Mouse (Mus musculus): ENCODE measurements around the gene Tifab.

Gene Tifab

DNA sequence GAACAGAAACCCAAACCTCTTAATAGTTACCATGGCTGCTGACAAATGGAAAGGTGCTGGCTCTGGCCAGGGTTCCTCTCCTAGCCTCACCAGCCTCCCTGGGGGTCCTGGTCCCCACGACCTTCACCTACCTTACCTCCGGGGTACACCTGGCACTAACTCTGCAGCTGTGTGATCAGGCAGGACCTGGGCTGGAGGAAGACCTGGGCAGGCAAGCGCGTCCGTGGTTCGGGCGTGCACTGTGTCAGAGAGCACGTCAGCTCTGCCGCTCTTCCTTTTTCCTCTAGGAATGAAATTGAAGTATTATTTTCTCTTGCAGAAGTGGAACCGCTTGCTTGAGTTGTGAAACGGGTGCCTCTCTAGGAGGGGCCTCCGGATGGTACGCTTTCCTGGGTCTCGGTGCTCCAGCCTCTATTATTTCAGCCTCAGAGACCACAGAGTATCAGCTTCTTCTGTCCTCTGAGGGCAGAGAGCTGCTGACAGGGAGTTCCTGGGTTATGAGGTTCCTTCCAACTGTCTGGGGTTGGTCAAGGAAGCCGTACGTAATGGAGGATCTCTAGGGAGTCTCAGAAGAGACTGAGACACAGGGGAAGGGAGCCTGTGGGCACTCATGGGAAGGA, at the start of gene Tifab:
Tifab (minus strand) TSS at position 470 of the 620 bp plus-strand sequence.
- in situ Hi-C loops (cut with MboI; ENCODE audit: low sequenced_read_pairs): no loop called here

DNA sequence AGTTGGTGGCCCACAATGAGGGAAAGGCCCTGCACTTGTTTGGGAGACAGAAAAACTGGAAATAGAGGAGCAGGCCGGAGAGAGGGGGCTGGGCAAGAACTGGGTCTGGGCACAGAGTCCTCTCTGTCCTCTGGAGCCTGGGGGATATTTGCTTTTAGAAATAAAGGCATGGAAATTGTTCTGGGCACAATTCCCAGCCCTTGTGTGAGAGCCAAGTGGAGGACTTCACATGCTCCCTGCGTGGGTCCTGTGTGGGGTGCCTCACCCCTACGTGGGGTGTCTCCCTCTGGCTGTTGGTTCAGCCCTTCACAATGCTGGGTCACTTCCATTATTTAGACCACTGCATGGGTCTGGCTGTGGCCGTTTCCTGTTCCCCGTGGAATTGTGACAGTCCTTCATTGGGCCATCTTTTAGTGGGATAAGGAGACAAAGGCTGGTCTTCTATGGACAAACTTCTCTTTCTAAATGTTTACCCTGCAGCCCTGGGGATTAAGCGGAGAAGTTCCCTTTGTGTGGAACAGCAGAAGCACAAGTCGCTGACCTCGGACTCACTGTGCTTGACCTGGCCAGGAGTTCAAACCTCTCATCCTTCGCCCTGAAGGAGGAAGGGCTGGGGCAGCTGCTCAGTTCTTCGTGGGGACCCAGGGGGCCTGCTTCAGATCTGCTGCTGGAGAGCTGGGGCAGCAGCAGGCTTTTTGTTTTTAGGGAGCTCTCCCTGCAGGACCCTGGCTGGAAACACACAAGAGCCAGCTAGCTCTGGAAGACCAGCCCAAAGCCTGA, 47.7 kb upstream of the Tifab start:
- in situ Hi-C loops (cut with MboI; ENCODE audit: low sequenced_read_pairs): no loop called here

DNA sequence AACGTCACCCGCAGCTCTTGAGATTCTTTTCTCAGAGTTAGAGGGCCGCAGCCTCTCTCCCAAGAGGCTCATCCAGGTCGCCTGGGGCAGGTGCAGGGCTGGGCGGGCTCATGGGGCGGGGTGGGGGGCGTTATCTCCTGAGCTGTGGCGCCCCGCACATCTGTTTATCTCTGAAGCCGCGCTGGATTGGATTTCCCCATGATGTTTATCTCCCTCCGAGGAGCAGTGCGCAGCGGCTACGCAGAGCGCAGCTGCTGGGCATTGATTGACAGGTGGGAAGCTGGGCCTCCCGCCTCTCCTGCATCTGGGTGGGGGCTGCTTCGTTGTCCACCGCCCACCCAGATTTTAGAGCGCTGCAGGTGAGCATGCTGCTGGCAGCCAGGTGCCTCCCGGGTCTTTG, 44.9 kb upstream of the Tifab start:
- in situ Hi-C loops (cut with MboI; ENCODE audit: low sequenced_read_pairs): no loop called here

DNA sequence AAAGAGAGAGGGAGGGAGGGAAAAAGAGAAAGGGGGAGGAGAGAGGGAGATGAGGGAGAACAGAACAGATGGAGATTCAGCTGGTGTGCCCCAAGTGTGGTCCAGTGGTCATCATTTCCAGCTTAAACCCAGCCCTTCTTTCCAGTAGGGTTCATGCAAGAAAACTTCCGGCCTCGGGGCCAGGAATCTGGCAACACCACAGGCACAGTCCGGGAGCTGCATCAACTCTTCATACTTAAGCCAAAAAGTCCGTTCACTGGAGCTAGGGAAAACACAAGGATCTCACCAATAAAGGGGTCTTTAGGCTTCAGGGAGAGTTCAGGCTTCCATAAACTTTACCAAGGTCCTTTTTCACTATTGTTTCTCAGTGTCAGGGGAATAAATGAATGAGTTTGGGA, 44.2 kb upstream of the Tifab start:
- in situ Hi-C loops (cut with MboI; ENCODE audit: low sequenced_read_pairs): no loop called here

DNA sequence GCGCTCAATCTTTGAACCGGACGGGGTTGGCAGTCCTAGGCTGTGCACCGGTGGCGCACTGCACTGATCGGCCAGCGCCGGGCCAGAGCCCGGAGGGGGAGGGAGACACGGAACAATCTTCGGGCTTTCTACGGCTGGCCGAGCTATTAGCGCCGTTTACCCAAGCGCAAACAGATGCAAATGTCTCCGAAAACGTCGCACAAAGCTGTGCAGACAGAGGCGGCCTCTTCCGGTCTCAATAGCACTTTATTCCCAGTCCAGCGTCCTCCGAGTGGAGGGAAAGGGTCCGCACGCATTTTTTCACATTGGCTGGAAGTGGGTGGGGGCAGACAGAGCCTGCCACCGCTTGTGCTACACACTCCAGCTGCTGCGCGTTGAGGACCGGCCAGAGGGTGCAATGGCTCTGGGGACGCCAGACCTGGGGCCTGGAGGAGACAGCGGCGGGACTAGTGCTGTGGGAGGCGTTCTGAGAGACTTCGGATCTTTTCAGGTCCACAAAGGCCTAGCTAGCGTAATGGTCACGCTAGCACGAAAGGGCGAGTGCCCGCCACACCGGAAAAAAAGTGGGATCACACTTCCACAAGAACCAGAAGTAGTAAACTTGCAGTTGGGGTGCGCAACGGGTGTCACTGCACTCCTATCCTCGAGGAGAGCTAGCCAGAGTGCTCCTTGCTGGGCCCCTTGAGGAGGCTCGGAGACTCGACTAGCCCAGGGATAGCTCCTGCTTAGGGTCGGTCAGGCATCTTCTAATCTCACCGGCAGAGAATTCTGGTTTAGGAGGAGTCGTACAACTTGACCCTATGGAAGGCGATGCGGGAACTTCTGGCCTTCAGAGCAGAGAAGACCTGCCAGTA, 43.5 kb upstream of the Tifab start:
- in situ Hi-C loops (cut with MboI; ENCODE audit: low sequenced_read_pairs): no loop called here

DNA sequence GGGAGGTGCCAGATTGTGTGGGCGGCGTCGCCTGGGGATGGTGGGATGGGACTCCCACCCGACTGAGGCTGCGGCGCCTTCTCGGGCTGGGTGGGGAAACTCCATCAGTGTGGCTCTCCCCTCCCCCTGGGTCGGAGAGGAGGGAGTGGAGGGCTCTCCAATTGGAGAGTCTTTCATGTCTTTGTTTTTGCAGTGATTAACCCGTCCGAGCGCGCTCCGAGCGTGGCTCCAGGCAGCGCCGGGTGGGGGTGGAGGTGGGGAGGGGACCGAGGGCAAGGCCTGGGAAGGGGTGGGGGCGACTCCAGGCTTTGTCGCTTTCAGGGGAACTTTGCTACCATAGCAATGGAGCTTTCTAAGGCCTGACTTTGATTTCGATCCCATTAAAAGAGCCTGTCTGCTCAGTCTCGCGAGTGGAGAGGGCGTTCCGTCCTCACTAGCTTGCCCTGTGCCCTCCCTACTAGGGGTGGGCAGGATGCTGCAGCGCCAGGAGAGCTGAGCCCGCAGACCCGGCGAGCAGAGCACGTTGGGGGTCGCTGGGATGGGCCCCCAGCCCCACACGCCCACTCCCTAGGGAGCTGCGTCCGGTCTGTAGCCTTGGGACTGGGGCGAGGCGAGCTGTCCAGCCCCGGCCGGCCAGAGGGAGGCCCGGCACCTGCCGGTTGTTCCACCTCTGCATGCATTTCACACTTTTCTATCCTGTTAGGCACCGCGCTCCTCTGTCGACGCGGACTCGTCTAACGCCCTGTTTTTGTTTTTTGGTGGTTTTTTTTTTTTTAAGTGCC, 42.6 kb upstream of the Tifab start:
- in situ Hi-C loops (cut with MboI; ENCODE audit: low sequenced_read_pairs): no loop called here

DNA sequence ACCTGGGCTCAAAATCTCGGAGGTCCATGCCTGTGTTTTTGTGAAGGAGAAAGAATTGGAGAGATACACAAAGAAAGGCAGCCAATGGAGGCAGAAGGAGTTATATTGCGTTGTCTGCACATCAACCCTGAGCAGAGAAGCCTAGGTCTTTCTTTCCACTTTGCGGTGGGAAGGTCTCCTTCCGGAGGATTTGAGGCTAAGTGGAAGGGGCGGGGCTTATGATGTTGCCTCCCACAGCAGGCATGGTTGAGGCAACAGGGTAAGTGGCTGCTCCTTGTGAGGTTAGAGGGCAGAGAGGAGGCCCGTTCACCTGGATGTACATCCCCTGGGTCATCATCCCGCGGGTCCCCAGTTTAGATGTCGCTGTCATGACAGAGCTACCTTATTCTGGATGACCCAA, 40.6 kb upstream of the Tifab start:
- in situ Hi-C loops (cut with MboI; ENCODE audit: low sequenced_read_pairs): no loop called here

DNA sequence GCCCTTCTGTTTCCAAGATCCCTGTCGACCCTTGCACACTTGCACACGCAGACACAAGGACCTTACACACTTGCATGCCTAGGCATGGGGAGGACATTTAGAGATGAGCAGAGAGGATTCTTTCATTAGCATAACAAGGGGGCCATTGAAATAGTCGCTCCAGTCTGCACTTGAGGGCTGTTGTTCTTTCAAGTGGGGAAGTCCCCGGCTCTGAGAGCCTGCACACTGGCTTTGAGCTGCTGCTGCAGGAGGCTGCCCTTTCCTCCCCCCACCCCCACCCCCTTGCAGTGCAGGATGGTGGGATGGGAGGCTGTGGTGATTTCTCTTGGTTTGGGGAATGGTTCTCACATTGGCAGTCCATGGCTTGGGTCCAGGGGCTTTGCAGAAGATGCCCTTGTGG, 37.4 kb upstream of the Tifab start:
- in situ Hi-C loops (cut with MboI; ENCODE audit: low sequenced_read_pairs): no loop called here

DNA sequence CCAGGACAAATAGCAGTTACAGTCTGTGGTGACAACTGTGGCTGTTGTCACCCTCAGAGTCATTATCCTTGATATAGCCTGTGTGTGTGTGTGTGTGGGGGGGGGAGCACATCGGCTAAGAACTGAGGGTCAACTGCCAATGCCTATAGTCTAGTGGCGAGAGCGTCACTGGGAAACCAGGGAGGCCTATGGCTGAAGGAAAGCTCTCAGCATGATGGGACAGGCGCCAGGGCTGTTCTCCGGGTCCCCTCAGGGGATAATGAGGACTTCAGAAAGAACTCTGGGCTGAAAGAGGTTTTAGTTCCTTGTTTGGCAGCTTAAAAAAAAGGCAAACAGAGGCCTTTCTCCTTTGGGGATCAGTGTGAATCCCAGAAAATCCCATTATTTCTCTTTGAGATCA, 35.9 kb upstream of the Tifab start:
- in situ Hi-C loops (cut with MboI; ENCODE audit: low sequenced_read_pairs): no loop called here

DNA sequence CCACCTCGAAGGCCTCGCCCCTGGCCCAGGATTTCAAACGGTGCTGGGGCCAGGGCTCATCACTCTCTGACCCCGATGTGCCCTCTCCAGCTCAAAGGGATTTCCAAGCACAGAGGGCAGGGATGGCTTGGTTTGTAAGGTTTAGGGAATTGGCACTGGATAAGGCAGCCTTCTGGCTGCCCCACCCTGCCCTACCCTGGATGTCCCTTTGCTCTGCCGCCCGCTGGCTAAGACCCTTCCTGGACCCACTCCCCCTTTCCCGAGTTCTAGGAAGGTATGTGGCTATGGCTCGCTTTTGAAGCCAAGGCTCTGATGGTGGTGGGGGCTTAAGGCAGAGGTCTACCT, 30.4 kb upstream of the Tifab start:
- in situ Hi-C loops (cut with MboI; ENCODE audit: low sequenced_read_pairs): no loop called here

DNA sequence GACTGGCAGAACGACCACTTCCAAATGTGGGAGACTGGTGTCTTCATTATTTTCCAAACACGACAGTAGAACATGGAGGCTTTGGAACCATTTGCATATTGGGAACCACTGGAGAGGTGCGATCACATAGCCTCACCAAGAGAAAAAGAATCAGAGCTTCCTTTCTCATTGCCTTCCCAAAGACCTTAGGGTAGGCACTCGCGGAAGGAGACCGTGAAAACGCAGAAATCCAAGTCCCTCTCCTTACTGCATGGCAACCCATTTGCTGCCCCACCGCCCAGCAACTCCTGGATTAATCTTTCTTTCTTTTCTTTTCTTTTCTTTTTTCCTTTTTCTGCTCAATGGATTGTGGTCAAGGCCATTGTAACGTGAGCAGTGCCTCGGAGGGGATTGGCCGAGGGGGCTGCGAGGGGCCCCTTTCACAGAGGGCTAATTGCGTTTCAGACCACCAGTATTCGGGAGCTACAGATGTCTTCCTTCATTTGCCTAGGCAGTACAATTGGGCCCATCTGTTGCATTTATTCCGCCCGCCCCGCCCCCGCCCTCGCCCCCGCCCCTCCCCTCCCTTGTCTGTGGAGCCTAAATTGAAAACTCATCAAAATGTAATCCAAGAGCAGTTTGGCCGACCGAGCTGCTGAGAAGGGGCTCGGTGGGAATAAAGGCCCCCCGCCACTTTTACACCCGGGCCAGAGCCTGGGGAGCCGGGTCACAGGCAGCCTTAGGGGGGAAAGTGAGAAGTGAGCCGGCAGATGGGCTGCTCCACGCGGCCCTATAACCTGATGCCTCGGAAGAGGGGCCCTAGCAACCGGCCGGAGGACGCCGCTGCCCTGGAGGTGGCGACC, 29.8 kb upstream of the Tifab start:
- in situ Hi-C loops (cut with MboI; ENCODE audit: low sequenced_read_pairs): no loop called here

DNA sequence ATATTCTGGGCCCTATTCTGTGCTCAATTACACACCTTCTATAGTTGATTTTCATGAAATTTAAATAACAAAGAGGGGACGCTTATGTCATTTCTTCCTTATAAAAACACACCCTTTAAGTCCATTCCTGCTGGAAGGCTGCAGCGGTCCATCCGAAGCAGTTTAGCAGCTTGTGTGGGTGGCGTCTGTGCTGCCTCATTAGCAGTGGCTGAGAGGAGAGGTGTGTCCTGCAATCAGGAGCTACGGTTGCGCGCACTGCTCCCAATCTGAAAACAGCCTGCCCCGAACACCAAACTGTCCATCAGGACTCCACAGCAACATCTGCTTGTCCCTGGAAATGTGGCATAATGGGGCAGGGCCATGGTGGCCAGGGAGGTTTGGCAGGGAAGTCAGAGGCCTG, 20.8 kb upstream of the Tifab start:
- in situ Hi-C loops (cut with MboI; ENCODE audit: low sequenced_read_pairs): loop anchor here (5.0 to 10.0 kb wide), 2 partner anchors 63 to 215 kb away; no protein-coding TSS in a partner anchor

DNA sequence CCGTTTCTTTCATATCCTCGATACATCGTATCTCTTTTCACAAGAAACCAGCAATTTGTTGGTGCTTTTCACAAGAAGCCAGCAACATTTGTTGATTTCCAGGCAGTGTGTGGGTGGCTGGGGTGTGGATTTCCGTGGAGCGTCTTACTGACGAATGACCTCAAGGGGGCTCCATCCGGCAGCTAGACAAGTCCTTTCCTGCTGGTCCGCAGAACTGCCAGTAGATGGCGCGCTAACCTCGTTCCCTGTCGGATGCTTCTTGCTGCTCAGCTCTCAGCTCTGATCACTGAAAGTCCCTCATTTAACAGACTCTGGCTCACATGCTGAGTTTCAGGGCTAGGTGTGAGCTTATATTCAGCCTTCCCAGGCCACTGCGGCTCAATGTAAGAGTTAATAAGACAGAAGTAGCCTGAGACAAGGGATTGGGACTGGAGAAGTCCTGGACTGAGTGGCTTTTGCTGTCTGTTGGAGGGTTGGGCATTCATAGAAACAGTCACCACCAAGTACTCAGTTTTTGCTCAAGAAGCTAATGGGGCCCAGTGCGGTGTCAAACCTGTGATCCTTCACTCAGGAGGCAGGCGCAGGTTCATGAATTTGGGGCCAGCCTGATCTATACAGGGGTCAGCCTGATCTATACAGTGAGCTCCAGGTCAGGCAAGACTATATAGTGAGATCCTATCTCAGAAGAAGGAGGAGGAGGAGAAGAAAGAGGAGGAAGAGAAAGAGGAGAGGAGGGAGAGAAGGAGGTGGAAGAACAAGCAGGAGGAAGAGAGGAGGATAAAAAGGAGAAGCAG, 19.0 kb upstream of the Tifab start:
- in situ Hi-C loops (cut with MboI; ENCODE audit: low sequenced_read_pairs): loop anchor here (5.0 to 10.0 kb wide), 2 partner anchors 65 to 217 kb away; no protein-coding TSS in a partner anchor

DNA sequence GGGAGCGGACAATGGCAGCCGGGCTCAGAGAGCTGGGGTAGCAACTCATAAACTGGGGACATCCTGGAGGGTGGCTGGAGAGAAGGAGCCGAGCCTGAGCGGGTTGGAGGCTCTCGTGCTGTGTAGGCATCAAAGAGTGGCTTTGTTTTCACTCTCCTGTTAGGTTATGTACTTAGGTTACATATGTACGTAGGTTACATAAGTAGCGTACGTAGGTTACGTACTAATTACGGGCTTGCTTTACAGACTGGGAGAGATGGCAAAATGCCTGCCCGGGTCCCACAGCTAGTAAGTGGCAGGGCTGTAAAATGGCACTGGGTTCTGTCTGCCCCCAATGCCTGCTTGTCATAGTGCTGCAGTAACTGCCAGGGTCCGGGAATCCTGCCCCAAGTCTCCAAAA, 18.3 kb upstream of the Tifab start:
- in situ Hi-C loops (cut with MboI; ENCODE audit: low sequenced_read_pairs): loop anchor here (5.0 to 10.0 kb wide), 2 partner anchors 65 to 218 kb away; no protein-coding TSS in a partner anchor

DNA sequence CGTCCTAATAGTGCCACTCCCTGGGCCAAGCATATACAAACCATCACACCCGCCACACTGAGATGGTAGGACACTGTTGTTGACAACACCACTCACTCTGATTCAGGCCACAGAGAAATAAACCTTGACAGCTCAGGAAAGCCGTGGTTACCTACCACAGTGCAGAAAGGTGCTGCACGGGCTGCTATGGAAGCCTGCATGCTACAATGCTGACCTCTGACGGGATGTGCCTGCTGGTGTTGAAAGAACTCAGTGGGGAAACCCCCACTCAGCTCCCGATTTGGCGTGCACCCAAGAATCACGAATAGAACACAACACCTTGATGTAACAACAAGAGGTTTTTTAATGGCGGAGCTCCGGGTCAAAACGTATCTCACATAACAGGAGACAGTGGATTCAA, 17.1 kb upstream of the Tifab start:
- in situ Hi-C loops (cut with MboI; ENCODE audit: low sequenced_read_pairs): loop anchor here (5.0 to 10.0 kb wide), 2 partner anchors 66 to 219 kb away; no protein-coding TSS in a partner anchor

DNA sequence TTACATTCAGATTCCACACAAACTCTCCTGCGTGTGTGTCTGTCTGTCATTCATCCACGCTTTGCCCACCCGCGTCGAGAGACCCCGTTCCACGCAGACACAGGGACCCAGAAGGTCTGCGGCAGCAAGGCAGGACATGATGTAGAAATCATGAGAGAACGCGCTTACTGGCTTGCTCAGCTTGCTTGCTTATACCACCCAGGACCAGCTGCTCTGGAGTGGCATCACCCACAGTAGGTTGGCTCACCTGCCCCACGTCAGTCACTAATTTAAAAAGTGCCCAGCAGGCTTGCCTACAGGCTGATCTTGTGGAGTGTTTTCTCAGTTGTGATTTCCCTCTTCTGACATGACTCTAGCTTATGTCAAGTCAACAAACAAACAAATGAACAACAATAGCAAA, 15.5 kb upstream of the Tifab start:
- in situ Hi-C loops (cut with MboI; ENCODE audit: low sequenced_read_pairs): loop anchor here (10.0 kb wide), 1 partner anchor 221 kb away; no protein-coding TSS in a partner anchor

DNA sequence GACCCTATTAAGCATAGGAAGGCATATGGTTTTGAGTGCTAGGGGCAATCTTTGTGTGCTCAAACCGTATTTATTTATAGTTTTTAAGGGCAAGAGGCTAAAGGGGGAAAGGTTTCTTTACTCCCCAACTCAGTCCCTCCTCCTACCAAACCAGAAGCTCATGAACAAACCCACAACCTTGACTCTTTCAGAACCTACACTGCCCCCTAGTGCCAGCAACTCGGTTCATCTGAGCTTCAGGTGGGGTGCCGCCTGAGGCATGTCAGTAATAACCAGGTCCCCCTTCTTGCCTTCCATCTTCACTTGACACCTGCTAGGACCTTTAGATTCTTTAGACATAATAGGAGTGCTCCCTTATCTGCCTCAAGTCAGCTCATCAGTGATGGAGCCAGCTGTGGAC, 12.5 kb upstream of the Tifab start:
- in situ Hi-C loops (cut with MboI; ENCODE audit: low sequenced_read_pairs): loop anchor here (10.0 kb wide), 1 partner anchor 224 kb away; no protein-coding TSS in a partner anchor

DNA sequence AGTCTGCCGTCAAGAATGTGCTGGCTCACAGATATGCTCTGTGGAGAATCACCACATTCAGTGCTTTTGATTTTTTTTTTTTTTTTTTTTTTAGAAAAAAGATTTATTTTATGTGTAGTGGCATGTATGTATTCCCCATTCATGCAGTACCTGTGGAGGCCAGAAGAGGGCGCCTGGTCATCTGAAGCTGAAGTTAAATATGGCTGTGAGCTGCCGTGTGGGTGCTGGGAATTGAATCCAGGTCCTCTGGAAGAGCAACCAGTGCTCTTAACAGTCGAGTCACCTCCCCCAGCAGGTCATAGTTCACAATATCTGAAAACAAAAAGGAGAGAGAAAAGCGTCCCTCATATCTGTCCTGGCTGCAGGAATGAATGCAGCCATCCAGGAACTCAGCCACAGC, 11.0 kb upstream of the Tifab start:
- in situ Hi-C loops (cut with MboI; ENCODE audit: low sequenced_read_pairs): loop anchor here (10.0 kb wide), 1 partner anchor 225 kb away; no protein-coding TSS in a partner anchor

DNA sequence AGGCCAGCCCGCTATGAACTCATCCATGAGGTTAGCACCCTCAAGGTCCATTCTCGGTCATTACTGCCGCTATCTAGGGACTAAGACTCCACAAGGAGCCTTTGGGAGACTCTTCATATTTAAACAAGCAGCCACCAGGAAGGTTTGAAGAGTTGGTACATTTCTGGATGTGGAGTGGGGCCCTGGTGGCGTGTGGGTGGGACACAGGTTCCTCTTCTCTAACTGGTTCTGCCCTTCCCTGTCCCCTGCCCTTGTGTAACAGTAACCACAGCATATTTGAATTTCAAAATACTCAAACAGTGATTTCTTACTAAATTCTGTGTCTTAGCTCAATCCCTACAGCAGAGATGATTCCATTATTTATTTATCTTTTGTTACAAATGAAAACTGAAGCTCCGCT, 5.0 kb upstream of the Tifab start:
- in situ Hi-C loops (cut with MboI; ENCODE audit: low sequenced_read_pairs): no loop called here

Data from CH12F3 (cell line).